Mouse (Mus musculus): ENCODE measurements around the gene Il17rd. TPM values are rescaled to one million over a fixed set of nuclear protein-coding genes. Genes with fewer than 3 reads are reported as not detected.

Il17rd gene
- total and polyA plus RNA-seq, 3 experiments = 2.1 to 4.5 (median 3.2) TPM

DNA sequence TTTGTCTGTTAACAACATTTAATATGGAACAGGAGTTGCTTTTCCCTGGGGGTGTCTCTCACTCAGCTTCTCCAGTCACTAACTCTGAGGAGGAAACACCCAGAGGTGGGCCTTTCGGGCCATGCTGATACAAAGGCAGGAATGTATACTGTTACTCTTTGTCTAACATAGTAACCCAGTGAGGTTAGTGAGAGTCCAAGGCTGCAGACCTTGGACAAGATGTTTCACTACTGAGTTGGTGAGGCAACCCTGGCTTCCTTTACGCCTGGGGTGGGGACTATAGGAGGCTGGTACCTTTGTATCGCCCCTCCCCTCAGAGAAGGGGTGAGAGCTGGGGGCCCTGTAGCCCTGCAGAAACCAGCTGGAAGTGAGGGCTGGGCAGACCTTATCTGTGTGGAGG, 83.9 kb downstream of the Il17rd start:
- no peaks in the 10 kb centered on the region; the same call in 1 of the 2 replicates for H3K36me3 ChIP-seq (ENCODE audit: control insufficient read depth, insufficient read depth, low read length)
- intact Hi-C loops (cut with DNase I) = no loop called here
- WGBS = 82% methylated on average over 3 of the region's 3 CpGs
- H3K79me2 ChIP-seq (replicated peaks; ENCODE audit: control insufficient read depth, insufficient read depth, low read length) = no peaks in the 10 kb centered on the region
- H3K27me3 ChIP-seq (ENCODE audit: control insufficient read depth, insufficient read depth, low read length) = no peaks in the 10 kb centered on the region
- H3K4me3 ChIP-seq = no peak overlapping the region
- peaks cover 2% of the 10 kb centered on the region; the same call in 1 of the 2 replicates for H3K4me1 ChIP-seq (ENCODE audit: control insufficient read depth, insufficient read depth, low read length)
- DNase-seq = no peak
- TF ChIP-seq EP300 (IDR thresholded peaks at IDR 0.05; ENCODE audit: insufficient read depth, low read depth, low read length) = no peak
- no peak for TF ChIP-seq CTCF (IDR thresholded peaks at IDR 0.05)
- no peak for TF ChIP-seq POLR2A (IDR thresholded peaks at IDR 0.05; ENCODE audit: insufficient read depth, low read depth, low read length)
- no peak overlapping the region for H3K9ac ChIP-seq (ENCODE audit: low read depth, low read length)
- no peak overlapping the region for H3K27ac ChIP-seq

DNA sequence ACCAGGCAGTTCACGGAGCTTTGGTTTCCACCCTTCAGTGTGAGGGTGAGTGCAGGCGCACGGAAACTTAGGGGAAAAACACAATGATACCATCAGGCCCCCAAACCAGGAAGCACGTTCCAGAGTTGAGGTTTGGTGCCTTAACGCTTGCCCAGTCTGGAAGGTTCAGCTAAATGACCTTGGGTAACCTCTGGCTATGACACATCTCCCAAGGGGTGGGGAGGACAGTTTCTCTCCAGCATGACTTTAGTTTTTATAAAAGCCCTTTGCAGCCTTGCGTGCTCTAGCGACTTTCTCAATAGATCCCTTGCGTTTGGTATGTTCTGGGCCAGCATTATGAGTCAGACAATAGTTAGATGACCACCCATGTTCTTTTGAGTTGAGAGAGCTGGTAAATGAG, 84.8 kb downstream of the Il17rd start:
- TF ChIP-seq EP300 (IDR thresholded peaks at IDR 0.05; ENCODE audit: insufficient read depth, low read depth, low read length) = peak; percentile 51; the same call in 1 of the 2 replicates
- no peak for TF ChIP-seq POLR2A (IDR thresholded peaks at IDR 0.05; ENCODE audit: insufficient read depth, low read depth, low read length)
- Histone ChIP-seq H3K27ac (peak overlapping the region; percentile 23; the same call in 1 of the 2 replicates), H3K9ac (ENCODE audit: low read depth, low read length) (no peak overlapping the region), H3K79me2 (replicated peaks; ENCODE audit: control insufficient read depth, insufficient read depth, low read length) (no peaks in the 10 kb centered on the region), H3K4me1 (ENCODE audit: control insufficient read depth, insufficient read depth, low read length) (peaks cover 2% of the 10 kb centered on the region; the same call in 1 of the 2 replicates), H3K27me3 (ENCODE audit: control insufficient read depth, insufficient read depth, low read length) (no peaks in the 10 kb centered on the region), H3K4me3 (no peak overlapping the region), H3K36me3 (ENCODE audit: control insufficient read depth, insufficient read depth, low read length) (no peaks in the 10 kb centered on the region; the same call in 1 of the 2 replicates)
- intact Hi-C loops (cut with DNase I) = no loop called here
- WGBS = 10% methylated on average over 8 of the region's 8 CpGs
- DNase-seq = peak; percentile 52 to 69

DNA sequence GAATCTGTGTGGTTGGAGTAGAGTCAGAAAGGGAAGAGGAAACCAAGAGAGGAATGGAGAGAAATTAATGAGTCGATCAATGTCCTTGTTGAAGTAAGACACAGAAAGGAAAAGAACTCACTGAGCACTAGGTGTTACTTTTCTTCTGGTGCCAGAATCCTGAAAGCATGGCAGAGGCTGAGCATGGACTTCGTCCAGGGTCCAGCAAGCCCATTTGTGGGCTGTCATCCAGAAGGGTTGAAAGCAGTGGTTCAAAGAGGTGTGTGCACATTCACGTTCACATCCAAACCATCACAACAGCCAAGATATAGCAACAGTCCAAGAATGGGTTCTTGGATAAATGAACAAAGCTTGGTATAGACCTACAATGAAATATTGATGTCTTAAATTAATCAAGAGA, 91.3 kb downstream of the Il17rd start:
- no peak overlapping the region for H3K9ac ChIP-seq (ENCODE audit: low read depth, low read length)
- intact Hi-C loops (cut with DNase I) = no loop called here
- 86% methylated on average over 3 of the region's 3 CpGs for WGBS
- no peak overlapping the region for H3K27ac ChIP-seq
- no peak overlapping the region for H3K4me3 ChIP-seq
- peaks cover 2% of the 10 kb centered on the region for H3K79me2 ChIP-seq (replicated peaks; ENCODE audit: control insufficient read depth, insufficient read depth, low read length)
- H3K27me3 ChIP-seq (ENCODE audit: control insufficient read depth, insufficient read depth, low read length) = no peaks in the 10 kb centered on the region
- TF ChIP-seq EP300 (IDR thresholded peaks at IDR 0.05; ENCODE audit: insufficient read depth, low read depth, low read length) = no peak
- TF ChIP-seq POLR2A (IDR thresholded peaks at IDR 0.05; ENCODE audit: insufficient read depth, low read depth, low read length) = no peak
- no peak for TF ChIP-seq CTCF (IDR thresholded peaks at IDR 0.05)
- DNase-seq = no peak
- H3K36me3 ChIP-seq (ENCODE audit: control insufficient read depth, insufficient read depth, low read length) = no peaks in the 10 kb centered on the region
- H3K4me1 ChIP-seq (ENCODE audit: control insufficient read depth, insufficient read depth, low read length) = no peaks in the 10 kb centered on the region; the same call in 1 of the 2 replicates

DNA sequence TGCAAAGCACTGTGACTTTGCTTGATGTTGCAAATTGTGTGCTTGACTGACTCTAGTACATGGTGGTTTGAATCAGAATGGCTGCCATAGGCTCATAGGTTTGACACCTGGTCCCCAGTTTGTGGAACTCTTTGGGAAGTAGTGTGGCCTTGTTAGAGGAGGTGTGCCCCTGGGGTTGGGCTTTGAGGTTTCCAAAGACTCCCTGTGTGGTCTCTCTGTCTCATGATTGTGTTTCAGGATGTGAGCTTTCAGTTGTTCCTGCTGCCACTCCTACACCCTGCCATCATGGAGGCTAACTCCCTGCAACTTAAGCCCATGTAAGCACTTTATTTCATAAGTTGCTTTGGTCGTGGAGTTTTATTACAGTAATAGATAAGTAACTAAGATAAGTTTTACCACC, 91.9 kb downstream of the Il17rd start:
- 69% methylated on average over 1 of the region's 1 CpGs for WGBS
- H3K79me2 ChIP-seq (replicated peaks; ENCODE audit: control insufficient read depth, insufficient read depth, low read length) = peaks cover 2% of the 10 kb centered on the region
- H3K36me3 ChIP-seq (ENCODE audit: control insufficient read depth, insufficient read depth, low read length) = no peaks in the 10 kb centered on the region
- DNase-seq = no peak
- no peak overlapping the region for H3K9ac ChIP-seq (ENCODE audit: low read depth, low read length)
- no peaks in the 10 kb centered on the region; the same call in 1 of the 2 replicates for H3K4me1 ChIP-seq (ENCODE audit: control insufficient read depth, insufficient read depth, low read length)
- intact Hi-C loops (cut with DNase I) = no loop called here
- H3K27me3 ChIP-seq (ENCODE audit: control insufficient read depth, insufficient read depth, low read length) = no peaks in the 10 kb centered on the region
- no peak overlapping the region for H3K27ac ChIP-seq
- H3K4me3 ChIP-seq = no peak overlapping the region
- TF ChIP-seq EP300 (IDR thresholded peaks at IDR 0.05; ENCODE audit: insufficient read depth, low read depth, low read length) = no peak
- TF ChIP-seq POLR2A (IDR thresholded peaks at IDR 0.05; ENCODE audit: insufficient read depth, low read depth, low read length) = no peak
- TF ChIP-seq CTCF (IDR thresholded peaks at IDR 0.05) = no peak

DNA sequence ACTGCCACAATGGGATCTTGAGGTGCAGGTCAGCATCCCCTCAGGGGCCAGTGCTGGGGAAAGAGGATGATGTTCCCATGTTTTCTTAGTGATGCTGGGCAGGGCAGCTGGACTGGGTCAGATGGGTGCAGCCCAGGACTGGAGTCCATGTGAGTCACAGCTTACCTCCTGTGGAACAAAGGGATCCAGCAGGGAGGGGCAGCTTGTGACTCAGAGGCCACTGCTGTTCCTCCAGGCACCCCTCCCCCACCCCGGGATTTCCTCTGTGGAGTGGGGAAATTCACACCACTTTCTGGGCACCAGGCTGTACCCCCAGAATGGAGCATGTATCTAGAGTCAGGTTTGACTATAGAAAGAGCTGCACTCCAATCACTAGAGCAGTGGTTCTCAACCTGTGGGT, 92.8 kb downstream of the Il17rd start:
- H3K9ac ChIP-seq (ENCODE audit: low read depth, low read length) = no peak overlapping the region
- no peaks in the 10 kb centered on the region; the same call in 1 of the 2 replicates for H3K4me1 ChIP-seq (ENCODE audit: control insufficient read depth, insufficient read depth, low read length)
- H3K4me3 ChIP-seq = no peak overlapping the region
- no peak for DNase-seq
- intact Hi-C loops (cut with DNase I) = no loop called here
- H3K27ac ChIP-seq = no peak overlapping the region
- 33% methylated on average over 1 of the region's 1 CpGs for WGBS
- TF ChIP-seq POLR2A (IDR thresholded peaks at IDR 0.05; ENCODE audit: insufficient read depth, low read depth, low read length) = no peak
- no peak for TF ChIP-seq CTCF (IDR thresholded peaks at IDR 0.05)
- TF ChIP-seq EP300 (IDR thresholded peaks at IDR 0.05; ENCODE audit: insufficient read depth, low read depth, low read length) = no peak
- no peaks in the 10 kb centered on the region for H3K36me3 ChIP-seq (ENCODE audit: control insufficient read depth, insufficient read depth, low read length)
- H3K27me3 ChIP-seq (ENCODE audit: control insufficient read depth, insufficient read depth, low read length) = no peaks in the 10 kb centered on the region
- H3K79me2 ChIP-seq (replicated peaks; ENCODE audit: control insufficient read depth, insufficient read depth, low read length) = peaks cover 2% of the 10 kb centered on the region

DNA sequence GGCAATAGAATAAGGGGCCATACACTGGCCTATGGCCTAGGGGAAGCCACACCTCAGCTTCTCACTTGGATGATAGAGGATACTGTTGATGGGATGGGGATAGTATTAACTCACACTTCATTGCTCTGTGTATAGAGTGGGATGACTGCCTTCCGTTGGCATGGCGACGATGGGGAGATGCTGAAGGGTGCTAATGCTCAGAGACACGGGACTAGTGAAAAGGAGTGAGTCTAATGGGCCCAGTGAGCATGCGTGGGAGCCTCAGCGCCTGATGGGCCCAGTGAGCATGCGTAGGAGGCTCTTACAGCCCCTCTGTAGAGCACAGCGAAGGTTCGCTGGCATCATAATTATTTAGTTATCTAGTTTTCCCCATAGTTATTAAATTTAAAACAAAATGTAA, 100.2 kb downstream of the Il17rd start:
- no peaks in the 10 kb centered on the region for H3K36me3 ChIP-seq (ENCODE audit: control insufficient read depth, insufficient read depth, low read length)
- intact Hi-C loops (cut with DNase I) = no loop called here
- DNase-seq = no peak
- no peaks in the 10 kb centered on the region for H3K79me2 ChIP-seq (replicated peaks; ENCODE audit: control insufficient read depth, insufficient read depth, low read length)
- no peaks in the 10 kb centered on the region for H3K4me1 ChIP-seq (ENCODE audit: control insufficient read depth, insufficient read depth, low read length)
- no peak overlapping the region for H3K27ac ChIP-seq
- H3K4me3 ChIP-seq = no peak overlapping the region
- H3K9ac ChIP-seq (ENCODE audit: low read depth, low read length) = no peak overlapping the region
- H3K27me3 ChIP-seq (ENCODE audit: control insufficient read depth, insufficient read depth, low read length) = no peaks in the 10 kb centered on the region
- no peak for TF ChIP-seq CTCF (IDR thresholded peaks at IDR 0.05)
- no peak for TF ChIP-seq POLR2A (IDR thresholded peaks at IDR 0.05; ENCODE audit: insufficient read depth, low read depth, low read length)
- no peak for TF ChIP-seq EP300 (IDR thresholded peaks at IDR 0.05; ENCODE audit: insufficient read depth, low read depth, low read length)
- WGBS = 92% methylated on average over 9 of the region's 9 CpGs

Measured in heart, adult 2 months (tissue).